Mouse (Mus musculus) ES-E14 (cell line): ENCODE measurements at regions not wholly inside any gene's neighbourhood (a gene's known extent, or its start where the extent isn't known, plus 50 kb on each side); places are given as distances from the start of the nearest gene placed in this dataset.

Experiments used
- CHD2 ChIP-seq: IDR thresholded peaks from 2 replicates; pipeline ENCODE4 v1.6.1; 2014; ENCODE audit warnings: mild to moderate bottlenecking, low read depth, low read length, inconsistent platforms
- HCFC1 ChIP-seq: IDR thresholded peaks from 2 replicates; pipeline ENCODE4 v1.6.1; 2012; ENCODE audit warnings: low read length, inconsistent platforms, borderline replicate concordance; ENCODE audit not compliant: insufficient read depth
- MAFK ChIP-seq: IDR thresholded peaks from 2 replicates; pipeline ENCODE4 v1.6.1; 2014; ENCODE audit warnings: mild to moderate bottlenecking, low read depth, low read length, inconsistent platforms; ENCODE audit not compliant: insufficient read depth
- ZC3H11A ChIP-seq: IDR thresholded peaks from 2 replicates; pipeline ENCODE4 v1.6.1; 2012; ENCODE audit warnings: low read depth, mild to moderate bottlenecking, inconsistent platforms, low read length, borderline replicate concordance
- ZNF384 ChIP-seq: IDR thresholded peaks from 2 replicates; pipeline ENCODE4 v1.6.1; 2012; ENCODE audit warnings: low read depth, low read length, inconsistent platforms

- TF ChIP-seq HCFC1 (no peak), CHD2 (no peak), ZC3H11A (no peak), MAFK (no peak), ZNF384 (no peak)
These were observed 266.0 kb downstream of the Olfm4 start for GRCm38 (mm10) chr14:80249882-80250281.
